Mouse (Mus musculus) spleen, adult 2 months (tissue): ENCODE data around the gene Rgs7bp. TPM values are rescaled to one million over a fixed set of nuclear protein-coding genes. Genes with fewer than 3 reads are reported as not detected.

ENCODE experiments used
- DNase-seq, 2 experiments: peaks; one replicate each; pipeline versions ENCODE4 v3.0.0 to v3.0.0-alpha.2; 2012 to 2021; ENCODE audit warnings: low spot score in 2 of 2, low read depth in 1 of 2
- H3K27ac ChIP-seq: fragments of 200-500 bp; 2 replicates; pipeline ENCODE4 v1.5.1; 2012; ENCODE audit warnings: low read length, inconsistent platforms; ENCODE audit not compliant: insufficient read depth
- H3K27me3 ChIP-seq: fragments of 200-500 bp; 2 replicates; pipeline ENCODE4 v1.6.1; 2012; ENCODE audit warnings: mild to moderate bottlenecking, moderate library complexity, low read length, inconsistent platforms; ENCODE audit not compliant: control insufficient read depth, insufficient read depth
- H3K36me3 ChIP-seq: fragments of 200-500 bp; 2 replicates; pipeline ENCODE4 v1.6.1; 2012; ENCODE audit warnings: mild to moderate bottlenecking, low read length, inconsistent platforms; ENCODE audit not compliant: control insufficient read depth, insufficient read depth
- H3K4me1 ChIP-seq: fragments of 200-500 bp; 2 replicates; pipeline ENCODE4 v1.6.1; 2011; ENCODE audit warnings: inconsistent platforms; ENCODE audit not compliant: control insufficient read depth, insufficient read depth, insufficient read length
- H3K4me3 ChIP-seq: fragments of 200-500 bp; 2 replicates; pipeline ENCODE4 v1.5.1; 2011; ENCODE audit warnings: mild to moderate bottlenecking, inconsistent platforms; ENCODE audit not compliant: insufficient read depth, insufficient read length; ENCODE audit errors: extremely low read depth
- CTCF ChIP-seq: fragments of 200-500 bp; IDR thresholded peaks from 2 replicates; pipeline ENCODE4 v1.5.1; 2011; ENCODE audit warnings: mild to moderate bottlenecking, inconsistent platforms; ENCODE audit not compliant: insufficient read depth, insufficient read length, insufficient replicate concordance; ENCODE audit errors: extremely low read depth
- POLR2A ChIP-seq: fragments of 200-500 bp; IDR thresholded peaks from 2 replicates; pipeline ENCODE4 v1.6.1; 2011; ENCODE audit warnings: low read depth, low read length, inconsistent platforms
- WGBS: fragments of 180-500 bp; shearing (Covaris S2); methylation state at CpG from one replicate; pipeline ENCODE4 v1.1.7; 2018; 5-methylcytosine and 5-hydroxymethylcytosine counted together
- polyA plus RNA-seq: library from polyadenylated mRNA; depleted of rRNA; stranded (reverse); fragments of >200 nt; gene quantifications from 2 replicates; pipeline ENCODE4 v1.2.3, GENCODE M21; 2012

The Rgs7bp gene
- polyA plus RNA-seq, 1 experiment = 0.22 TPM

- Histone ChIP-seq H3K4me1 (peaks cover 5% of the 10 kb centered on the region), H3K36me3 (no peaks in the 10 kb centered on the region), H3K27ac (no peak overlapping the region), H3K4me3 (no peak overlapping the region), H3K27me3 (no peaks in the 10 kb centered on the region)
- 86% methylated on average over 3 of the region's 3 CpGs for WGBS
- no peak for DNase-seq
- TF ChIP-seq POLR2A (no peak), CTCF (no peak)
These were observed 10.8 kb downstream of the Rgs7bp start for GRCm38 (mm10) chr13:105043882-105044281.

GRCm38 (mm10) chr13:105038334-105038733, 16.4 kb downstream of the Rgs7bp start:
- 85% methylated on average over 5 of the region's 5 CpGs for WGBS
- no peak overlapping the region for H3K4me3 ChIP-seq
- H3K27ac ChIP-seq = no peak overlapping the region
- no peaks in the 10 kb centered on the region for H3K4me1 ChIP-seq
- TF ChIP-seq POLR2A (no peak), CTCF (no peak)
- no peaks in the 10 kb centered on the region for H3K27me3 ChIP-seq
- no peaks in the 10 kb centered on the region for H3K36me3 ChIP-seq
- DNase-seq = no peak

- Histone ChIP-seq H3K27ac (no peak overlapping the region), H3K4me3 (no peak overlapping the region), H3K4me1 (no peaks in the 10 kb centered on the region), H3K27me3 (no peaks in the 10 kb centered on the region), H3K36me3 (no peaks in the 10 kb centered on the region)
- no peak for DNase-seq
- WGBS = 87% methylated on average over 12 of the region's 12 CpGs
- TF ChIP-seq POLR2A (no peak), CTCF (no peak)
These were observed 16.9 kb downstream of the Rgs7bp start for GRCm38 (mm10) chr13:105037816-105038215.

DNA sequence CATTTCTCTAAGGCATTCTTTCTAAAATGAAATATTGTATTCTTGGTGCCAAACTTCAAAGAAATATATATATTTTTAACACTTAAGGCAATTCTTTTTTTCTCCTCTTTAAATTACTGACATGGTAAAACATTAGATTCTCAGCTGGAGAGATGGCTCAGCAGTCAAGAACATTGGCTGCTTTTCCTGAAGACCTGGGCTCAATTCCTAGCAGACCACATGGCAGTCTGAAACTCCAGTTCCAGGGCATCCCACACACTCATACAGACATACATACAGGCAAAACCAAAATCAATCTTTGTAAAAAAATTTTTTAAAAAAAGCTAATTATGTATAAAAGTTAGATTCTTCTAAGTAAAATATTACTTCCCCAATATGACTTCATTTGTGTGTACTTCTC, 22.8 kb downstream of the Rgs7bp start:
- TF ChIP-seq CTCF (no peak), POLR2A (no peak)
- no peak overlapping the region for H3K27ac ChIP-seq
- no peaks in the 10 kb centered on the region for H3K4me1 ChIP-seq
- no peak for DNase-seq
- H3K4me3 ChIP-seq = no peak overlapping the region
- H3K36me3 ChIP-seq = no peaks in the 10 kb centered on the region
- H3K27me3 ChIP-seq = no peaks in the 10 kb centered on the region

- no peak overlapping the region for H3K4me3 ChIP-seq
- TF ChIP-seq CTCF (no peak), POLR2A (no peak)
- H3K27ac ChIP-seq = no peak overlapping the region
- no peak for DNase-seq
- no peaks in the 10 kb centered on the region for H3K36me3 ChIP-seq
- WGBS = 82% methylated on average over 3 of the region's 3 CpGs
- no peaks in the 10 kb centered on the region for H3K4me1 ChIP-seq
- no peaks in the 10 kb centered on the region for H3K27me3 ChIP-seq
These were observed 26.5 kb downstream of the Rgs7bp start for GRCm38 (mm10) chr13:105028276-105028675.

GRCm38 (mm10) chr13:105016577-105016976, 38.2 kb downstream of the Rgs7bp start:
- Histone ChIP-seq H3K36me3 (no peaks in the 10 kb centered on the region), H3K4me3 (no peak overlapping the region), H3K4me1 (no peaks in the 10 kb centered on the region; the same call in 1 of the 2 replicates), H3K27me3 (no peaks in the 10 kb centered on the region), H3K27ac (no peak overlapping the region)
- DNase-seq = no peak
- 51% methylated on average over 9 of the region's 9 CpGs for WGBS
- TF ChIP-seq CTCF (no peak), POLR2A (no peak)

DNA sequence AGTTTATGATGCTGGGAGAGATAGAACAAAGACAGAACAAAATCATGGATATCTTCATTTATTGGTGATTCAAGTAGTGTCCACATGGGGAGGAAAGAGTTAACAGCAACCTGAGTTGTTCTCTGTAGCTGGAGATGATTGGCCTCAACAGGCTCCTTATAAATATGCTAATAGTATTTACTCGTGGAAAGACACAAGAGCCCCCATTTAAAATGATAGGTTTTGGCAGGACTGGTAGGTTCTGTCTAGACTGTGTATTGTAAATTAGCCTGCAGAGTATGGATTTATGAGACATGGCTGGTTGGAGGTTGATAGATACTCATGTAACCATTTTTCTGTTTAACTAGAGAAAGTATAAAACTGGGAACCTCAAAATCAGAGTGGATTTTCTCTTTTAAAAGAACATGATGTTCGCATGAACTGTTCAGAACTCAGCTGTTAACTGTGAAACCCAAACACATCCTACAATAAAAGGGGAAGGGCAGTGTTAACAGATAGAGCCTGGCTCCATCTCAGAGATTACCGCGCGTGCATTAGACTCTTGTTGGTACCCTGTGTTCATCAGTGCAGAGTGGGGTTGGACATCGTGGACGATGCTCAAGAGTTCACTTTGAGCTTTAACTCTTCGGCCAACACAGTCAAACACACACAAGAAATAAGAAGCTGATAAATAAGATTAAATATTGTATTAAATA, 38.9 kb downstream of the Rgs7bp start:
- H3K36me3 ChIP-seq = no peaks in the 10 kb centered on the region
- DNase-seq = no peak
- TF ChIP-seq POLR2A (no peak), CTCF (no peak)
- no peak overlapping the region for H3K27ac ChIP-seq
- no peaks in the 10 kb centered on the region for H3K27me3 ChIP-seq
- 88% methylated on average over 8 of the region's 8 CpGs for WGBS
- H3K4me1 ChIP-seq = no peaks in the 10 kb centered on the region; the same call in 1 of the 2 replicates
- H3K4me3 ChIP-seq = no peak overlapping the region
